Mouse (Mus musculus) monocyte, adult 2 months (primary cell): ENCODE measurements at regions not wholly inside any gene's neighbourhood (a gene's known extent, or its start where the extent isn't known, plus 50 kb on each side); places are given as distances from the start of the nearest gene placed in this dataset.

Source experiments
- DNase-seq, 2 experiments: peaks; one replicate each; pipeline ENCODE4 v3.0.0; 2022; ENCODE audit warnings: low spot score in 2 of 2, low read depth in 1 of 2

GRCm38 (mm10) chr6:135520868-135521267 lies 158.5 kb downstream of the Emp1 start:
- DNase-seq, result no peak

- DNase-seq, result no peak
Observed at GRCm38 (mm10) chr6:135524886-135525285, 162.5 kb downstream of the Emp1 start.

- no peak for DNase-seq
Observed at GRCm38 (mm10) chr6:135525841-135526327, 163.5 kb downstream of the Emp1 start.

GRCm38 (mm10) chr6:135526460-135527160 lies 164.3 kb downstream of the Emp1 start:
- no peak for DNase-seq

- no peak for DNase-seq
Observed at GRCm38 (mm10) chr6:135527879-135528278, 165.5 kb downstream of the Emp1 start.

GRCm38 (mm10) chr6:135539791-135540646 lies 177.7 kb downstream of the Emp1 start:
- DNase-seq, result no peak

GRCm38 (mm10) chr6:135541566-135541965 lies 179.2 kb downstream of the Emp1 start:
- DNase-seq, result no peak

GRCm38 (mm10) chr6:135542356-135542755 lies 180.0 kb downstream of the Emp1 start:
- no peak for DNase-seq

- no peak for DNase-seq
Observed at GRCm38 (mm10) chr6:135543390-135543789, 181.0 kb downstream of the Emp1 start.

GRCm38 (mm10) chr6:135543863-135544262 lies 181.5 kb downstream of the Emp1 start:
- no peak for DNase-seq

- no peak for DNase-seq
Observed at GRCm38 (mm10) chr6:135550368-135550950, 188.1 kb downstream of the Emp1 start.

GRCm38 (mm10) chr6:135552396-135552795 lies 190.1 kb downstream of the Emp1 start:
- no peak for DNase-seq

- DNase-seq, result no peak
Observed at GRCm38 (mm10) chr6:135559501-135559907, 197.2 kb downstream of the Emp1 start.

GRCm38 (mm10) chr6:135562267-135562666 lies 199.9 kb downstream of the Emp1 start:
- no peak for DNase-seq

- no peak for DNase-seq
Observed at GRCm38 (mm10) chr6:135563766-135564165, 201.4 kb downstream of the Emp1 start.

GRCm38 (mm10) chr6:135569086-135569485 lies 206.7 kb downstream of the Emp1 start:
- DNase-seq, result no peak

- no peak for DNase-seq
Observed at GRCm38 (mm10) chr6:135575294-135575693, 212.9 kb downstream of the Emp1 start.

GRCm38 (mm10) chr6:135578728-135579127 lies 216.4 kb downstream of the Emp1 start:
- DNase-seq, result no peak

GRCm38 (mm10) chr6:135582567-135582966 lies 220.2 kb downstream of the Emp1 start:
- no peak for DNase-seq

GRCm38 (mm10) chr6:135584782-135585181 lies 222.4 kb downstream of the Emp1 start:
- no peak for DNase-seq

- DNase-seq, result no peak
Observed at GRCm38 (mm10) chr6:135590084-135590483, 227.7 kb downstream of the Emp1 start.

- DNase-seq, result no peak
Observed at GRCm38 (mm10) chr6:135591085-135591484, 228.7 kb downstream of the Emp1 start.
